19 mouse cellular contexts compared by ENCODE assay signal in genomic region chr1:80604332-80604731, GRCm38 (mm10).
"Had no signal": no experiment of that assay in that cellular context is flagged by ENCODE, and none has a peak within 500 bp of the region (broad histone marks: within the 10 kb centered on the region; RNA-seq: fewer than 3 reads in every experiment).

No protein-coding gene starts in this region.

- H3K9me3 ChIP-seq: intestine, embryonic 15.5 days; liver, embryonic 13.5 days; midbrain, embryonic 12.5 days; midbrain, embryonic 15.5 days; neural tube, embryonic 12.5 days; neural tube, embryonic 15.5 days; stomach, embryonic 15.5 days had no signal

- DNase-seq: kidney, adult 11 months; kidney, adult 9 months; kidney, postnatal 14 days; kidney, postnatal 4 days; layer of hippocampus, adult 9-11 months; liver, embryonic 13.5 days; lung, adult 2 months; lung, postnatal 4 days; retina, postnatal 1 day; right cerebral cortex, postnatal 25 days; spleen, adult 18-20 months; thymus, postnatal 25 days had no signal

- ATAC-seq: intestine, embryonic 15.5 days; midbrain, embryonic 15.5 days had no signal

- H3K4me3 ChIP-seq: intestine, embryonic 15.5 days; left cerebral cortex, adult 2 months; liver, embryonic 13.5 days; midbrain, embryonic 12.5 days; midbrain, embryonic 15.5 days; neural tube, embryonic 12.5 days; neural tube, embryonic 15.5 days; stomach, embryonic 15.5 days had no signal

- H3K4me2 ChIP-seq: intestine, embryonic 15.5 days; liver, embryonic 13.5 days; midbrain, embryonic 12.5 days; midbrain, embryonic 15.5 days; neural tube, embryonic 12.5 days; neural tube, embryonic 15.5 days; stomach, embryonic 15.5 days had no signal

- H3K27me3 ChIP-seq: intestine, embryonic 15.5 days; liver, embryonic 13.5 days; midbrain, embryonic 12.5 days; midbrain, embryonic 15.5 days; neural tube, embryonic 12.5 days; neural tube, embryonic 15.5 days; stomach, embryonic 15.5 days had no signal

- H3K27ac ChIP-seq: intestine, embryonic 15.5 days; left cerebral cortex, adult 2 months; liver, embryonic 13.5 days; midbrain, embryonic 12.5 days; midbrain, embryonic 15.5 days; neural tube, embryonic 12.5 days; neural tube, embryonic 15.5 days; stomach, embryonic 15.5 days had no signal

- H3K36me3 ChIP-seq: intestine, embryonic 15.5 days; liver, embryonic 13.5 days; midbrain, embryonic 12.5 days; midbrain, embryonic 15.5 days; neural tube, embryonic 12.5 days; neural tube, embryonic 15.5 days; stomach, embryonic 15.5 days had no signal

- H3K9ac ChIP-seq: intestine, embryonic 15.5 days; liver, embryonic 13.5 days; midbrain, embryonic 12.5 days; midbrain, embryonic 15.5 days; neural tube, embryonic 12.5 days; neural tube, embryonic 15.5 days; stomach, embryonic 15.5 days had no signal

- H3K4me1 ChIP-seq: intestine, embryonic 15.5 days; liver, embryonic 13.5 days; midbrain, embryonic 12.5 days; midbrain, embryonic 15.5 days; neural tube, embryonic 12.5 days; neural tube, embryonic 15.5 days; stomach, embryonic 15.5 days had no signal
